Mouse (Mus musculus) adrenal gland (tissue): ENCODE measurements around the gene Numb.
"Not testable (repeated sequence)": the region's sequence is repeated elsewhere in the genome, so short reads cannot be mapped to it uniquely, and the experiment has no call there.

Experiments
- intact Hi-C: fragments of 180-260 bp; cut with DNase I; formaldehyde crosslinking; loops from one replicate; pipeline ENCODE4 v1.15.1; 2025

The Numb gene

DNA sequence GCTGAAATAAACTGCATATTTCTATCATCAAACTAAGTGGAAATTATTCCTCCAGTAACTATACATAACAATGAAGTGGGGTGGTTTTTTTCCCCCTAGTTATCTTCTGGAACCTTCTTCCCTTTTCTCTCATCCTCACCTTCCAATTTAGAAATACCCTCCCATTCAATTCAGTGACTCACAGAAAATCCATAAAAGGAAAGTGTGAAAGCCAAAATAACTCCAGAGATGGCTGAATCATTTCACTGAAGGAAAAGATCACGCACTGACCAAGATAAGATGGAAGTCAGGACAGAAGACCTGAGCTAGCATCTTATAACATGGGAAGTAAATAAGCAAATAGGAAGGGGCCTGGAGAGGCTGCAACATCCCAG is 1.7 kb upstream of the Numb start:
- intact Hi-C loops: no loop called here

DNA sequence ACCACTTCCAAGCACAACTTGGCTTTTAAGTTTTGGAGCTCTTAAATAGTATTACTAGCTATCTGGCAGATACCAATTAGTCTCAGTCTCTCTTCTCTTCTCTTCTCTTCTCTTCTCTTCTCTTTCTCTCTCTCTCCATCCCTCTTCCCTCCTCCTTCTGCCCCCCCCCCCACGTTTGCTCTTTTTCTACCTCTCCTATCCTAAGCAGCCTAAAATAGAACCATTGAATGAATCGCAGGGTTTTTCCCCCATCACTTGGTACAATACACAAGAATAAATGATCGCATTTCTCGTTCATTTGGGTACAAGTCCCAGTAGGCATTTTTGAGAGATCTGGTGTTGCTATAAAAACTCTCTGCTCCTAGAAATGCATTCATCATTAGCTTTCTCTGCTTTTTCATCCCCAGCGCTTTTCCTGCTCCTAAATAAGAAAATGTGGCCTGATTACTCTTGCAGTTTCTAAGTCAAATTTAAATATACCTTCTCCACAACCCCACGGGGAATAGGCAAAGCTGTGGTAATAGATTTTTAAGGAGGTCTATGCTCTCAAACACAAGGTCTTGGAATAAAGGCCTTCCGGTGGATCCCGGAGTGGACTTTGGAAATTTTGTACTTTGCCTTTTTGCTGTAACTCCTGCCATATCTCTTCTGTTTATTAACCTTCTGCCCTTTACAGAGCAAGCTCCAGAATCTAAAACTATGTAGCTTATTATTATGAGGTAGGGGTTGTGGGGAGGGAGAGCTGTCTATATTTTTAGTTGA is 1.2 kb upstream of the Numb start:
- intact Hi-C loops: no loop called here

DNA sequence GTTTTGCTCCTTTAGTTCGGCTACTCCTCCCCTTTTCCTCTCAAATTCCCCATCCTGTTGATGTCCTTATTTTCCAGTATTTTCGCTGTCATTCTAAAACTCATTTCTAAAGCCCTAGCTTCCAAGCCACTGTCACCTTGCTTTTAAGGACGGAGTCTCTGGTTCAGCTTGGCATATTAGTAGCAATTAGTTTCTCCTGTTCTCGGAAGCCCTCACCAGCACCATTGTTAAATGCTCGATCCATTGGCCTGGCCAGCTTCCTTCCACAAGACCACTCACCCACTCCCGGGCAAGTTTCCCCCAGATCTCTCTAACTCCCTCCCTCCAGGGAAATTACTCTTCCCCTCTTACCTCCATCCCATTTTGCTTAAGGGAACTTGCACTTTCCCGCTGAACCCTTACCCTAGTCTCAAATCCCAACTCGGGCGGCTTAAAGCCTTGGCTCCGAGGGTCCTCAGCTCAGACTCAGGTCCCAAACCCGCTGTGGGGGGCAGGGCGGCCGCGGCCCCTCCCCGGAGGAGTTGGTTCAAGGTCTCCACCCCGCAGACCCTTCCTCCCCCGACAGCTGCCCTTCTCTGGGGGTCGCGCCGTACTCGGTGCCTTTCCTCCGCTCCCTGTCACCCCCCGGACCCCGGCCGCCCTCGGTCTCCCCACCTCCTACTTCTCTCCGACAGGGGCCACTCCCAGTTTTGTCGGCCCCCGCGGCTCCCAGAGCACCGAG is 853 bp downstream of the Numb start:
- intact Hi-C loops: no loop called here

DNA sequence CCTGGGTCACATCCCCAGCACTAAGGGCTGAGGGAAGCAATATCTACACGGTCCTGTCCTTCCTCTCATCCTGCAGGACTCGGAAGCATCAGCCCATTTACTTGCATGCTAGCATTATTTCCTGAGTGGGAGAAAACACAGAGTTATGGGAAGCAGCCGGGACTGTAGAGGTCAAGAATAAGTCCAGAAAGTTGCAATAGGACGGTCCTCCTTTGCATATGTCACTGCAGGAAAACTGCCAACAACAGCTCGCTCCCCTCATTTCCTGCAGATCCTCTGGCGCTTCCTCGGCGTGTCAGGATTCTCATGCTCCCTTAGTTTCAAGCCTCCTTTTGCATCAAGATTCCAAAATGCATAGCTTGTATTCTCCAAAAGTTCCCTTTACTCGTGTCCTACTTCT is 4.8 kb downstream of the Numb start:
- intact Hi-C loops: loop anchor here (10.0 kb wide), 1 partner anchor 62 kb away; no protein-coding TSS in a partner anchor

DNA sequence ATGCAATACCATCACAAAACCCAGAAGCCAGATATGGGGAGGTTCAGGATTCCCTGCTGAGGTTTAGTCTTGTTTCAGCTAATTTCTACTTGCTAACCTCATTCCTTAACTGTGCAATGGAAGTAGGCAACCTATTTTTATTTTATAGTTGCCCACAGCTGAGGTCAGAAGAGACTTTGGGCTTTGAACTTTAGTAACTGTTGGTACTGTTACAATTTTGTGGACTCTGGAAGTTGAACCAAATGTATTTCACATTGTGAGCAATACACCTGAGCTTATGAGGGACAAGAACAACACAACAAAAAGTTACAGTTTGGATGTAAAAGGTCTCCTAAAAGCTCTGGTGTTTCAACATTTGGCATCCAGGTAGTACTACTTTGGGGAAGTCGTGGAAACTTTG is 6.9 kb downstream of the Numb start:
- intact Hi-C loops: loop anchor here (10.0 kb wide), 1 partner anchor 60 kb away; no protein-coding TSS in a partner anchor

DNA sequence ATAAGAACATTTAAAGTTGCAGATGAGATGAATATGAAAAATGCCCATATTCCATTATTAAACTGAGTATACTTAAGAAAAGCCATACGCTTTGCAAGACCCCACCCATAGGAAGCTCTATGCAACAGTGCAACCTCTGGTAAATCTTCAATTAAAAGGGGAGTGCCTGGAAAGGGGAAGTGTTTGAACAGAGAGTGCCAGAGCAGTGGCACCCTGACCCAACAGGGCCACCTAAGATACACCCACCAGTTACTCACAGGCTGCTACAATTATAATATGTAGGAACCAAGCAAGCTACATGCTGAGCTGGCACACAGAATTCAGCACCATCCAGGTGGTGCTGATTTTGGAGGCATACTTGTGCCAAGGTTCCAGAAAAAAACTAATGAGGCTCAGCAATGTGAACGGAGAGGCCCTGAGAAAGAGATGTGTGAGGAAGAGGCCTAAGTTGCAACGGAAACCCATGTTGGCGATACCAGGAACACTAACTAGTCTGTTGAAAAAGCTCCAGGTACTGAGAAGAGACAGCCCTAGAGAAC is 7.5 kb downstream of the Numb start:
- intact Hi-C loops: loop anchor here (10.0 kb wide), 1 partner anchor 59 kb away; no protein-coding TSS in a partner anchor

DNA sequence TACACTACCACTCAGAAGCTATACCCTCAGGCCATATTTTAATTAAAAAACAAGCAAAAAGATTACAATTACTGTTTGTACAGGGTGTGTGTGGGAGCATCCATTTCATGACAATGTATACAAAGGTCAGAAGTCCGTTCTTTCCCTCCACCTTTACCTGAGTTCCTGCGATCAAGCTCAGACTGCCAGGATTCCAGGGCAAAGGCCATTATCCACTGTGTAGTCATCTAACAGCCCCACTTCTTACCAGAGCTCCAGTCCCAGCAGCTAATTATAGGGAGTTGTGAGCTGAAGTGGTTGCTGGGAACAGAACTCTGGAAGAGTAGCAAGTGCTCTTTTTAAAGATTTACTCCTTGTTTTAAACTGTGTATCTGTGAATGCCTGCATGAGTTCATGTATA is 11.3 kb downstream of the Numb start:
- intact Hi-C loops: loop anchor here (10.0 kb wide), 1 partner anchor 56 kb away; no protein-coding TSS in a partner anchor

DNA sequence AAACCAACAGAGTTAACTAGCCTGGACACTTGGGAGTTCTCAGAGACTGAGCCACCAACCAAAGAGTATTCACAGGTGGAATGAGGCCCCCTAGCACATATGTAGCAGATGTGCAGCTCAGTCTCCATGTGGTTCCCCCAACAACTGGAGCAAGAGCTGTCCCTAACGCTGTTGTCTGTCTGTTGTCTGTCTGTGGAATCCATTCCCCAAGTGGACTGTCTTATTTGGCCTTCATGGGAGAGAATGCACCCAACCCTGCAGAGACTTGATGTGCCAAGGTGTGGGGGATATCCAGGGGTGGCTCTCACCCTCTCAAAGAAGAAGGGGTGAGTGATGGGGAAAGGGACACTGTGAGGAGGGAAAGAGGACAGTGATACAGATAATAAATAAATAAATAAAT is 28.8 kb downstream of the Numb start:
- intact Hi-C loops: no loop called here

DNA sequence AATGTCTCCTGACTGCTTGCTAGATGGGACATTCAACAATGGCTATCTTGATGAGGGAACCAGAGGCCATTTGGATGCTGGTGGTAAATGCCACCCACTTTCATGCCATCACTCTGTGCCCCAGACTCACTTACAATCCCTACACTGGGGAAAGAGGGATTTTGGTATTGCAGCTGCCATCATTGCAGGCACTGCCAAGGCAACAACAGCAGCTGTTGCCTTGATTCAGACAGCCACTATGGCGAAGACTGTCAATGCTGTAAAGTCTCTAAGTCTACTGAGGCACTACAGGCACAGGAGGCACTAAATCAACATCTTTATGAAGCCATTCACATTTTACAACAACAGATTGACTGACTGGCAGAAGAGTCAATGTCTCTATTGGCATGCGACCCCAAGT is 30.5 kb downstream of the Numb start:
- intact Hi-C loops: no loop called here

DNA sequence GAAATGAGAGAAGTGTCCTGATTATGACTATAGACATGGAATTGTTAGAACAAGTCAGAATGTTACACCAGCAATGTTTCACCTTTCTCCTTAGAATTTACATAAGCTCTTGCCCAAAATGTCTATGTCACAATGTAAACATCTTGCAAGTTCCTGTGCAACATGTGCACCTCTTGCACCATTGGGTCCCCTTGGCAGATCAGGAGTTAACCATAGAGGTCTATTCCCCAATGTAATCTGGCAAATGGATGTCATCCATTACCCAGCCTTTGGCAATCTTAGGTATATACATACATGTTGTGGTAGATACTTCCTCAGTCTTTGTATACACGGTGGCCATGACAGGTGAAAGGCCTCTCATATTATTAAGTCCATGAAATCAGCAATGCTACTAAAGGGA is 32.6 kb downstream of the Numb start:
- intact Hi-C loops: no loop called here

DNA sequence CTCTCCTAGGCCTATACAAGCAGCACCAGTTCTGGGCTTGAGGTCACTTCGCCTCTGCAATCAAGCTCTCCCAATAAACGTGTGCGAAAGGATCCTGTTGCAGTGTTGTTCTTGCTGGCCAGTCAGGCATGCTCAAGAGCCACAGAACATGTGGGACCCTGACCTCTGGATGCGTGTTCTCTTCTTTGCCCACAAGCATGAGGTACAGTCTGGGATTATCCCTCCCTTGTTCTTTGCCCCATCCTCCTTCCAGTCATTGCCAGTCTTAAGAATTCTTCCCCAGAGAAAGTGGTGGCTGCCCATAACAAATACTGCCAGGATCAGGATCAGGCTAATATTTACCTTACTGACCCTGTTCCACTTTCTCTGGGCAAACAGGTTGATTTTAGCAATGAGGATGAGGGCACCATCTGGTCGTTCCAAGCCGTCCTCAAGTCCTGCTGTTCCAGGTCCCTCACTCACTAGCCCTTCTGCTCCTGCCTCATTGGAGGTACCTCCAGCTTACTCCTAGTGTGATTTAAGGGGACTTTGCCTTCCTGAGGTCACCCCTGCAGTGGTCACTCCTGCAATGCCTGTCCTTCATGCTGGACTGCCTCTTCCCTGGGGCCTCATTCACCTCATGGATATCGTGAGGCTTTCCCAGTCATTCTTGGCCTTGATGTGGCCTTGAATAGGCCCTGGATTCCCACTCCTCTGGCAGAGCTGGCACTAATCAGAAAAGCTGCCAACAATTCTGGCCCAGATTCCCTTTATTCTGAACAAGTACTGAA is 36.0 kb downstream of the Numb start:
- intact Hi-C loops: no loop called here

DNA sequence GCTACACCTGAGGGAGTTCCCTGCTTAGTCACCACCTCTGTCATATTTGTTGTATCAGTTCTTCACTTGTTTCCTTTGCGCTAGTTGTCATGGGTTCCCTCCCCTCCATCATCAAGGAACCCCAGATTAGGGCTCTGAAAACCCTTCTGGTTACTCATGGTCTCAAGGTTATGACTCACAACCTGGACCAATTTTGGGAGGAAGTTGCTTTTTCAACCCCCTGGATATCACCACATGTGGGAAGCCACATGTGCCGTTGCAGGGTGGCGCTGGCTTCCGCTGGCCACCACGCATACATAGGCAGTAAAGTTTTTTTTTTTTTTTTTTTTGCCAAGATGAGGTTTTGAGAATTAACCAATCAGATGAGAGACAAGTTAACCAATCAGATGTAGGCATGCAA is 36.7 kb downstream of the Numb start:
- intact Hi-C loops: not testable (repeated sequence)

DNA sequence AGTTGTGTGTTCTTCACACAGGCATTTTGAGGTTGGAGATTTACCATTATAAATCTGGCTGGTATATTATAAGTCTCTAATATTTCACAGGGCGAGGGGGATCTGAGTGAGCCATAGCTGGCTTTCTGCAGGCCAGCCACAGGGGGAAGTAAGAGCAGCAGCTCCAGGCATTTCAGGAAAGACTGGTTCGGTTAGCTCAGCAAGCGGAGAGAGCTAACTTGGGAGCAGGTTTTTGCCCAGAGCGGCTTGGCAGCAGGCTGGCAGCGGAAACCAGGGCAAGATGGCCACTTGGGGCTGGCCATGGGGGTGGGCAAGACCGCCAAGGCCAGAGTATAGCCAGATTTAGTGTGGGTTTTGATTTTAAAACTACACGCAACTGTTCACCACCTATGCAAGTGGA is 39.2 kb downstream of the Numb start:
- intact Hi-C loops: no loop called here

DNA sequence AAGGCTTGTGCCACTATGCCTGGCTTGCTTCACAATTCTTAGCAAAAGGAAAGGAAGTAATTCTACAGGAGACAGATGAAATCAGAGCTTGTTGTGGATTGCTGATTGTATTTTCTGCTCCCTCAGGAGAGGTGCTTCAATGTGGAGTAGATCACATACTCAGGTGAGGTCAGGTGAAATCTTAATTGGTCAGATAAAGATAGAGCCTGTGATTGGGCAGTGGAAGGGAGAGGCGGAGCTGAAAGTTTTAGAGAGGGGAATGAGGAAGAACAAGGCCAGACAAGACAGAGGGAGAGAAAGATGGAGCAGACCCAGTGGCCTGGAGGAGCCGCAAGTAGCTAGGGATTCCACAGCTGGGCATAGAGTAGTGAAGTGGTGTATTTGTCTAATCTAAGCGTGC is 39.6 kb downstream of the Numb start:
- intact Hi-C loops: no loop called here

DNA sequence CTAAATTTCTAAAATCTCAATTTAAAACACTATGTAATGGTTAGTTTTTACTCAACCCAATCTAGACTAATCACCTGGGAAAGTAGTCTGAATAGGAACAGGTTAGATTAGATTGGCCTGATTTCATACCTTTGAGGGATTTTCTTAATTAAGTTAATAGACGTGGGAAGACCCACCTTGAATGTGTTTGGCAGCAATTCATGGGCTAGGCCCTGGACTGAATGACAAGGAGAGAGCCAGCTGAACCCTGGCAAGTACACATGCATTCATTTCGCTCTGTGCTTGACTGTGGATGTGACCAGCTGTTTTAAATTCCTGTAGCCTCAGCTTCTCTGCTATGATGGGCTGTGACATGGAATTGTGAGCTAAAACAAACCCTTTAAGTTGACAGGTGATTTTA is 40.8 kb downstream of the Numb start:
- intact Hi-C loops: no loop called here

DNA sequence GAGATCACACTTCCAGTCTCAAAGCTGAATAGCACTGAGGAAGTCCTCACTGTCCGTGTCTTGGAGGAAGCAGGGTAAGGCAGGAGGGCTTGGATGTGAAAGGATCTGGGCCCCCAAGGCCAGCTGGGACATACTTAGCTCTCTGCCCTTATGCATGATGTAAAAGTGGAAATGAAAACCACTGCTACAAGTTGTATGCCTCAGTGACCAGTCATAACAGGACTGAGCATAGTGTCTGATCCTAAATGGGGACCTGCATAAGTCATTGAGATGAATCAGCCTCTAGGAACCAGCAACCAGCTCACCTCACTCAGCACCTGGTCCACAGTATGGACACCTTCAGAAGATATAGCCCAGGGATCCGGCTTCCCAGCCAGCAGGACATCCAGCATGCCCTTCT is 46.6 kb downstream of the Numb start:
- intact Hi-C loops: no loop called here

DNA sequence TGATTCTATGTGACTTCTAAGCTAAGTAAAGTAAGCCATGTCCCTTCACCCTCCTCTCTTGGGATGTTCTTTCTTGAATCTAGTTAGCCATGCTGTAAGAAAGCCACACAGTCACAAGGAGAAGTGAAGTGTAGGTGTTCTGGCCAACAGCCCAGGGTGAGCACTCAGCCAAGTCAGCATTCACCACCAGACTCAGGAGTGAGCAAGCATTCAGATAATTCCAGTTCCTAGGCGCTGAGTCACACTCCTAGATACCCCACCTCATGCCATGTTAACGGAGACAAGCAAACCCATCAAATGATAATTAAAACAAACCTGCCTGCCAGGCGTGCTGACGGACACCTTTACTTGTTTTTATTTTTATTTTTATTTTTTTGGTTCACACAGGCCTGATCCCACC is 47.1 kb downstream of the Numb start:
- intact Hi-C loops: no loop called here

DNA sequence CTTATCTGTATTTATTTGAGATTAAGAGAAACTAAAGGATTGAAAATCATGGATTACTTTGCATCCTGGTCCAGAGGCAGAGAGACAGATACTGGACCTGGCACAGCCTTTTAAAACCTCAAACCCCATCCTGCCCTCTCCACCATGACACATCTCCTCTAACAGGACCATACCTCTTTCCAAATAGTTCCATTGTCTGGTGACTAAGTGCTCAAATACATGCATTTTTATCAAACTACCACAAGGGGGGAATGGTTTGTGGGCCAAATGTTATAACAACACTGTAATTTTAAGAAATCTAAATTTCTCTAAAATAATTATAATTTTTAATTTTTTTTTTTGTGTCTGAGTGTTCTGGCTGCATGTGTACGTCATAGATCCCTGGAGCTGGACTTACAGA is 57.2 kb downstream of the Numb start:
- intact Hi-C loops: no loop called here

DNA sequence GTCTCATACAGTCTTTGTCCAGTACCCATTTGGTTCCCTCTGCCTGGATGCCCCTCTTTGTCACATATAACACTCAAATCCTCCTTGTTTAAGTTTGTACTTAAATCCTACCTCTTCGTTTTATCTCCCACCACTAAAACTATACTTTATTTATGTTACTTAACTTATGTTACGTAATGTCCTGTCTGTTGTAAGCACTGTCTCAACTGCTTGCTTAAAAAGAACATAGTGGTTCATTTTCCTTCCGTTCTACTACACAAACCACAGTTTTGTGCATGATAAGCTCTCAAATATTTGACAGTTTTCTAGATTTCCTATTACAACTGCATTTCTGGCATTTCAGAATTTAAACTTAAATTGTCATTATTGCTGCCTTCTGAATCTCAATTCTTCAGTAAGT is 59.9 kb downstream of the Numb start:
- intact Hi-C loops: no loop called here

DNA sequence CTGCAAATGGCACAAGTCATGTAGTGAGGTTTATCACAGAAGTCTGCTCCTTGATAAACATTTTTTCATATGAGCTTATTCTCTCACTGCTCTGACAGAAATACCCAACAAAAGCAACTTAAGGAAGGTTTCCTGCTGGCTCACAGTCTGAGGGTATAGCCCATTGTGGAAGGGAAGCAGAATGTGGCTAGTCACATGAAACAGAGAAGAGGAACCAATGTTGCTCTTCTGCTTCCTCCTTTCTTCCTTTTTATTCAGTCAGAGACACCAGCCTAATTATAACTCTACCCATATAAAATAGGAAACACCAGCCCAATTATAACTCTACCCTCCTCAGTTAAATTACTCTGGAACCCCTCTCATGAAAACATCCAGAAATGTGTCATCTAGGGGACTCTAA is 61.0 kb downstream of the Numb start:
- intact Hi-C loops: no loop called here

DNA sequence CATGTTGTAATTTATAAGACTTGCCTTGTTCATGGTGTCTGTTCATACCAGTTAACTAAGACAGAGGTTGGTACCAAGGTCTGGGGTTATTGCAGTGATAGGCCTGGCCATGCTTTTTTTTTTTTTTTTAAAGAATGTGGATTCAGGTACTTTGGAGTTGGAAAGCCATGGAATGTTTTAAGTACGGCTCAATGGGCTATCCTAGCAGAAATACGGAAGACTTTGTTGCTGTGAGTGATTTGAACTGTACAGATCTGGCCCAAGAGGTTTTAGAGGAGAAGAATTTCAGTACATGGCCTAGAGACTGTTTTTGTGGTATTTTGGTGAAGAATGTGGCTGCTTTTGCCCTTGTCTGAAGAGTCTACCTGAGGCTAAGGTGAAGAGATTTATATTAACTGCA is 63.7 kb downstream of the Numb start:
- intact Hi-C loops: loop anchor here (10.0 kb wide), 1 partner anchor 57 kb away; no protein-coding TSS in a partner anchor

DNA sequence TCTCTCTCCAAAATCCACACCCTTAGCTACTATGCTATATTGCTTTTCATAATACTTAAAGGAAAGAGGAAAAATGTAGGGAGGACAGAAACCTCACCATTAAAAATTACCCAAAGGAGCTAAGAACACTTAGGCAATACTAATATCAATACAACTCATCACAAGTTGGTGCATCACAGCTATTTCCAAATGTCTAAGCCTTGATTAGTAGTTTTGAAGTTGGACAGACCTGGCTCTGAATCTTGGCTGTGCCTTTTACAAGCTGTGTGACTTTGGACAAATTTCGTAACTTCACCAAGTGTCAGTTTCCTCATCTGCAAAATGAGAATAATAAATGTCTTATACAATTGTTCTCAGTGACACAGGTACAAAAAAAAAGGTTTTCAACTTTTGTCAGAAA is 66.5 kb downstream of the Numb start:
- intact Hi-C loops: loop anchor here (10.0 kb wide), 1 partner anchor 60 kb away; no protein-coding TSS in a partner anchor
